Comparison of ENCODE assay signal across 25 mouse cellular contexts in genomic region chr10:123437576-123437975, GRCm38 (mm10).
A peak's percentile ranks its signal among the peaks of the same experiment; 100 is the strongest.
DNase-seq lines count a peak whose midpoint lies in the region; ATAC-seq and TF ChIP-seq lines count a peak whose summit lies in the region.
"Had no signal": no experiment of that assay in that cellular context is flagged by ENCODE, and none has a peak within 500 bp of the region (broad histone marks: within the 10 kb centered on the region; RNA-seq: fewer than 3 reads in every experiment).

No protein-coding gene starts in this region.

- H3K4me1 ChIP-seq in forebrain, postnatal 0 days (ENCODE audit: insufficient read depth): no peaks in the 10 kb centered on the region
- no peaks in the 10 kb centered on the region for H3K4me1 ChIP-seq in forebrain, embryonic 12.5 days
- H3K4me1 ChIP-seq: embryonic facial prominence, embryonic 13.5 days; heart, embryonic 15.5 days; liver, embryonic 12.5 days; megakaryocyte, embryonic 14.5 days; midbrain, embryonic 12.5 days; neural tube, embryonic 12.5 days; stomach, embryonic 15.5 days had no signal

- no peak for TF ChIP-seq POLR2A in brain, embryonic 14.5 days (IDR thresholded peaks at IDR 0.05; ENCODE audit: borderline replicate concordance, extremely low read depth, insufficient read depth, insufficient read length, poor library complexity, severe bottlenecking)

- no peak overlapping the region for H3K4me3 ChIP-seq in forebrain, postnatal 0 days (ENCODE audit: low read depth, low read length)
- no peak overlapping the region for H3K4me3 ChIP-seq in forebrain, embryonic 12.5 days (replicated peaks)
- H3K4me3 ChIP-seq: embryonic facial prominence, embryonic 13.5 days; heart, embryonic 15.5 days; liver, embryonic 12.5 days; megakaryocyte, embryonic 14.5 days; midbrain, embryonic 12.5 days; myocyte; neural tube, embryonic 12.5 days; stomach, embryonic 15.5 days had no signal

- TF ChIP-seq CTCF in forebrain, postnatal 0 days (IDR thresholded peaks at IDR 0.05; ENCODE audit: low read depth): no peak
- TF ChIP-seq CTCF in brain, embryonic 14.5 days (IDR thresholded peaks at IDR 0.05; ENCODE audit: borderline replicate concordance, extremely low read depth, insufficient read depth, insufficient read length): no peak

- H3K9me3 ChIP-seq in forebrain, postnatal 0 days (ENCODE audit: low read length): no peaks in the 10 kb centered on the region
- H3K9me3 ChIP-seq in forebrain, embryonic 12.5 days: no peaks in the 10 kb centered on the region
- H3K9me3 ChIP-seq: embryonic facial prominence, embryonic 13.5 days; heart, embryonic 15.5 days; liver, embryonic 12.5 days; midbrain, embryonic 12.5 days; neural tube, embryonic 12.5 days; stomach, embryonic 15.5 days had no signal

- no peak overlapping the region for H3K9ac ChIP-seq in forebrain, postnatal 0 days
- H3K9ac ChIP-seq in forebrain, embryonic 12.5 days: no peak overlapping the region
- H3K9ac ChIP-seq: embryonic facial prominence, embryonic 13.5 days; heart, embryonic 15.5 days; liver, embryonic 12.5 days; liver, postnatal 0 days; midbrain, embryonic 12.5 days; neural tube, embryonic 12.5 days; stomach, embryonic 15.5 days had no signal

- peak; percentile 64 for ATAC-seq in forebrain, postnatal 0 days
- no peak for ATAC-seq in forebrain, embryonic 12.5 days (ENCODE audit: low FRiP score)
- ATAC-seq: hindbrain, embryonic 16.5 days; liver, embryonic 12.5 days; liver, postnatal 0 days had no signal

- no peak overlapping the region for H3K27ac ChIP-seq in forebrain, postnatal 0 days (ENCODE audit: low read depth, low read length)
- no peak overlapping the region for H3K27ac ChIP-seq in forebrain, embryonic 12.5 days
- H3K27ac ChIP-seq: embryonic facial prominence, embryonic 13.5 days; heart, embryonic 15.5 days; liver, embryonic 12.5 days; midbrain, embryonic 12.5 days; neural tube, embryonic 12.5 days; stomach, embryonic 15.5 days had no signal

- WGBS in forebrain, postnatal 0 days: 44% methylated on average over 4 of the region's 4 CpGs
- 72% methylated on average over 4 of the region's 4 CpGs for WGBS in forebrain, embryonic 12.5 days

- no peaks in the 10 kb centered on the region for H3K36me3 ChIP-seq in forebrain, postnatal 0 days (ENCODE audit: insufficient read depth)
- no peaks in the 10 kb centered on the region for H3K36me3 ChIP-seq in forebrain, embryonic 12.5 days (replicated peaks)
- H3K36me3 ChIP-seq: embryonic facial prominence, embryonic 13.5 days; heart, embryonic 15.5 days; liver, embryonic 12.5 days; midbrain, embryonic 12.5 days; neural tube, embryonic 12.5 days; stomach, embryonic 15.5 days had no signal

- DNase-seq in forebrain, postnatal 0 days: peak; percentile 69
- peak; percentile 22 for DNase-seq in brain, adult 2 months (ENCODE audit: low read depth, low spot score)
- peak; percentile 45 for DNase-seq in brain, embryonic 14.5 days (ENCODE audit: low read depth)
- peak; percentile 37 to 46 for DNase-seq in layer of hippocampus, postnatal 10 days (ENCODE audit: low spot score in 2 of 2)
- no peak for DNase-seq in right cerebral cortex, postnatal 14 days
- no peak for DNase-seq in kidney, adult 9 months
- DNase-seq: adrenal gland, postnatal 25 days; B cell, adult 2 months; cerebellum, adult 11 months; cerebellum, adult 9-11 months; gastrocnemius, postnatal 10 days; kidney, adult 18-20 months; kidney, postnatal 36 days; liver, postnatal 0 days; lung, postnatal 4 days had no signal

- H3K4me2 ChIP-seq in forebrain, postnatal 0 days (ENCODE audit: low read depth): no peak overlapping the region
- H3K4me2 ChIP-seq in forebrain, embryonic 12.5 days: no peak overlapping the region
- H3K4me2 ChIP-seq: embryonic facial prominence, embryonic 13.5 days; heart, embryonic 15.5 days; liver, embryonic 12.5 days; midbrain, embryonic 12.5 days; neural tube, embryonic 12.5 days; stomach, embryonic 15.5 days had no signal

- no peaks in the 10 kb centered on the region for H3K27me3 ChIP-seq in forebrain, postnatal 0 days (ENCODE audit: insufficient read depth, low read length)
- no peaks in the 10 kb centered on the region for H3K27me3 ChIP-seq in forebrain, embryonic 12.5 days
- H3K27me3 ChIP-seq: embryonic facial prominence, embryonic 13.5 days; heart, embryonic 15.5 days; liver, embryonic 12.5 days; megakaryocyte, embryonic 14.5 days; midbrain, embryonic 12.5 days; neural tube, embryonic 12.5 days; stomach, embryonic 15.5 days had no signal

Comparison
In these comparisons a context has a peak if more than half of its experiments do, and no peak if none do; other contexts are left out.
1. DNase-seq: peak in forebrain, postnatal 0 days (single experiment), brain, adult 2 months (single experiment), brain, embryonic 14.5 days (single experiment) and layer of hippocampus, postnatal 10 days (2 of 2); none in right cerebral cortex, postnatal 14 days (single experiment) and kidney, adult 9 months (single experiment).